Mouse (Mus musculus): Measurements from ENCODE around the gene Otud5.
"Not testable (repeated sequence)": the region's sequence is repeated elsewhere in the genome, so short reads cannot be mapped to it uniquely, and the experiment has no call there.

Gene Otud5

DNA sequence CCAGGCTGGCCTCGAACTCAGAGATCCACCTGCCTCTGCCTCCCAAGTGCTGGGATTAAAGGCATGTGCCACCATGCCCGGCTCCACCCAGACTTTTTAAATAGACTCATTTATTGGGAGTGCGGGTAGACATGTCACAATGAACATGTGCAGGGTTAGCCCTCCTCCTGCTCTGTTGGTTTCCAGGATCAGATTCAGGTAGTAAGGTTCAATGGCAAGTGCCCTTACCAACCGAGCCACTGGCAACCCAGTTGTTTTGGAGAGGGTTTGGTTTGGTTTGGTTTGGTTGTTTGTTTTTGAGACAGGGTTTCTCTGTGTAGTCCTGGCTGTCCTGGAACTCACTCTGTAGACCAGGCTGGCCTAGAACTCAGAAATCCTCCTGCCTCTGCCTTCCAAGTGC, 68.1 kb downstream of the Otud5 start, which contains the start of gene Gm10490:
Gene Gm10490 (plus strand): TSS at position 301 of the 400 bp plus-strand sequence.
- DNase-seq (ENCODE audit: low read depth, low spot score); H3K36me3 ChIP-seq (ENCODE audit: control insufficient read depth, insufficient read depth, low read length, poor library complexity, severe bottlenecking); H3K27me3 ChIP-seq (ENCODE audit: control insufficient read depth, insufficient read depth, low read length, poor library complexity, severe bottlenecking): not testable (repeated sequence)

DNA sequence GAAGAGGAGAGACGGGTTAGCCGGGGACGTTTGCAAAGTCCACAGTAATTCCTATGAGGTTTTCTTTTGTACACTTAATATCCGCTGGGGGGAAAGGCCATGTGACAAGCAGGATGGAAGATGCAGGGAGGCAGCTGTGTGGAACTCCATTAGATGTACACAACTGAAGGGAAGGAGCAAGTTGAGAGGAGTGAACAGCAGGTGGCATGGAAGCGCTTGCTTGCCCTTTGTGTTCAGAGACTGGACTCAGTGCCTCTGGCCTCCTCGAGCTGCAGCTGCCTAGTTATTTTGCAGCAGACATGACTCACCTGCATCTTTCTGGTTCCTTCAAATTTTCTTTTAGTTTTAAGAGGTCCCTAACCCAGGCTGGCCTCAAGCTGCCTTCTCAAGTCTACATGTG, 69.3 kb downstream of the Otud5 start:
- H3K27me3 ChIP-seq (ENCODE audit: control insufficient read depth, insufficient read depth, low read length, poor library complexity, severe bottlenecking): no peaks in the 10 kb centered on the region
- DNase-seq (ENCODE audit: low read depth, low spot score): no peak
- H3K36me3 ChIP-seq (ENCODE audit: control insufficient read depth, insufficient read depth, low read length, poor library complexity, severe bottlenecking): no peaks in the 10 kb centered on the region

DNA sequence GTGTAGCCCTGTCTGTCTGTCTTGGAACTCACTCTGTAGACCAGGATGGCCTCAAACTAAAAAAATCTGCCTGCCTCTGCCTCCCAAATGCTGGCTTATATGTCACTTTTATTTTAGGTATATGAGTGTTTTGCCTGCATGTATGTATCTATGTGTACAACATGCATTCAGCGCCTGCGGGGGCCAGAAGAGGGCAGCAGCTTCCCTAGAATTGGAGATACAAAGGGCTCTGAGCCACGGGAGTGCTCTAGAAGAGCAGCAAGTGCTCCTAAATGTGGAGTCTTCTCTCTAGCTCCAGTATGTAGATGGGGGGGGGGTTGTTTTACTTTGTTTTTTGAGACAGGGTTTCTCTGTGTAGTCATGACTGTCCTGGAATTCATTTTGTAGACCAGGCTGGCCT, 74.5 kb downstream of the Otud5 start:
- DNase-seq (ENCODE audit: low read depth, low spot score); H3K36me3 ChIP-seq (ENCODE audit: control insufficient read depth, insufficient read depth, low read length, poor library complexity, severe bottlenecking); H3K27me3 ChIP-seq (ENCODE audit: control insufficient read depth, insufficient read depth, low read length, poor library complexity, severe bottlenecking): not testable (repeated sequence)

DNA sequence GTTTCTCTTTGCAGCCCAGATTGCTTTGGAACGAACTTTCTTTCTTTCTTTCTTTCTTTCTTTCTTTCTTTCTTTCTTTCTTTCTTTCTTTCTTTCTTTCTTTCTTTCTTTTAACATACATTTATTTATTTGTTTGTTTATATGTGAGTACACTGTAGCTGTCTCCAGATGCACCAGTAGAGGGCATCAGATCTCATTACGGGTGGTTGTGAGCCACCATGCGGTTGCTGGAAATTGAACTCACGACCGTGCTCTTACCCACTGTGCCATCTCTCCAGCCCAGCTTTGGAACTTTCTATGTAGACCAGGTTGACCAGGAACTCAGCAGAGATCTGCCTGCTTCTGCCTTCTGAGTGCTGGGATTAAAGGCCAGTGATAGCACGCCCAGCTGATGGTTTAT, 76.8 kb downstream of the Otud5 start:
- H3K36me3 ChIP-seq (ENCODE audit: control insufficient read depth, insufficient read depth, low read length, poor library complexity, severe bottlenecking); DNase-seq (ENCODE audit: low read depth, low spot score); H3K27me3 ChIP-seq (ENCODE audit: control insufficient read depth, insufficient read depth, low read length, poor library complexity, severe bottlenecking): not testable (repeated sequence)

DNA sequence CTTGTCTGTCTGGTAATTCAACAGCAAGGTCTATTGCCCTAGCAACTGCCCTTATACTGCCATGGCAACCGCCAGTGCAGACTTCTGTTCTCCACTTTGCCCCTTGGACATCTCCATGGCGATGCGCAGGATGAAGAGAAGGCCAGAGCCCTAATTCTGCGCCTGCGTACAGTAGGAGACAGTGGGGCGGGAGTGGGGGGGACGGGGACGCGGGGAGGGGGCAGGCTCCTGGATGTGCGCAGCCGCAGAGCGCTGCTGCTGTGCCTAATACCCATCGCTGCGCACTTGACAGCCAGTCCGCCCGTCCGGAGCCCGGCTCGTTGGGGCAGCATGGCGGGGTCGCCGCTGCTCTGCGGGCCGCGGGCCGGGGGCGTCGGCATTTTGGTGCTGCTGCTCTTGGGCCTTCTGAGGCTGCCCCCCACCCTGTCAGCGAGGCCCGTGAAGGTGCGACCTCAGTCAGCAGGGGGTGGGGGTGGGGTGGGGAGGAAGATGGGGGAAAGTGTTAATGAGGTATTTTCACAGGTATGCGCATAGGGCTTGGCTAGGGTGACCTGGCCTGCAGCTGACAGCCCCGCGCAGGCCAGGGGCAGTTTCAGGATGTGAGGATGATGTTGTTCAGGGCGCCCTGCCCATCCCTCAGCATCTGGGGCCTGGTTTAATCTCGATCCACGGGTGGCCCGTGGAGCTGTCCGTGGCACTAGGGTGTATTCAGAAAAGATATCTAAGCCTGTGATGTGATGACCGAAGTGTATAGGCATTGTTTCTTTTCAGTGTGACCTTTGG, 78.6 kb downstream of the Otud5 start, which contains the start of gene Pcsk1n:
Gene Pcsk1n (plus strand): TSS at position 222 of the 783 bp plus-strand sequence.
- Histone ChIP-seq H3K27me3 (ENCODE audit: control insufficient read depth, insufficient read depth, low read length, poor library complexity, severe bottlenecking) (no peaks in the 10 kb centered on the region), H3K36me3 (ENCODE audit: control insufficient read depth, insufficient read depth, low read length, poor library complexity, severe bottlenecking) (no peaks in the 10 kb centered on the region)
- DNase-seq (ENCODE audit: low read depth, low spot score): no peak

DNA sequence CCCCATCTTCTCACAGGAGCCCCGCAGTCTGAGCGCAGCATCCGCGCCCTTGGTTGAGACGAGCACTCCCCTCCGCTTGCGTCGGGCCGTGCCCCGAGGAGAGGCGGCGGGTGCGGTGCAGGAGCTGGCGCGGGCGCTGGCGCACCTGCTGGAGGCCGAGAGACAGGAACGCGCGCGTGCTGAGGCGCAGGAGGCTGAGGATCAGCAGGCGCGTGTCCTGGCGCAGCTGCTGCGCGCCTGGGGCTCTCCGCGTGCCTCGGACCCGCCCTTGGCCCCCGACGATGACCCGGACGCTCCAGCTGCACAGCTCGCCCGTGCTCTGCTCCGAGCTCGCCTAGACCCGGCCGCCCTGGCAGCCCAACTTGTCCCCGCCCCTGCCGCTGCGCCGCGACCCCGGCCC, 80.9 kb downstream of the Otud5 start:
- no peaks in the 10 kb centered on the region for H3K27me3 ChIP-seq (ENCODE audit: control insufficient read depth, insufficient read depth, low read length, poor library complexity, severe bottlenecking)
- no peak for DNase-seq (ENCODE audit: low read depth, low spot score)
- no peaks in the 10 kb centered on the region for H3K36me3 ChIP-seq (ENCODE audit: control insufficient read depth, insufficient read depth, low read length, poor library complexity, severe bottlenecking)
